Mouse (Mus musculus): ENCODE measurements around the gene Mael.

The Mael gene

DNA sequence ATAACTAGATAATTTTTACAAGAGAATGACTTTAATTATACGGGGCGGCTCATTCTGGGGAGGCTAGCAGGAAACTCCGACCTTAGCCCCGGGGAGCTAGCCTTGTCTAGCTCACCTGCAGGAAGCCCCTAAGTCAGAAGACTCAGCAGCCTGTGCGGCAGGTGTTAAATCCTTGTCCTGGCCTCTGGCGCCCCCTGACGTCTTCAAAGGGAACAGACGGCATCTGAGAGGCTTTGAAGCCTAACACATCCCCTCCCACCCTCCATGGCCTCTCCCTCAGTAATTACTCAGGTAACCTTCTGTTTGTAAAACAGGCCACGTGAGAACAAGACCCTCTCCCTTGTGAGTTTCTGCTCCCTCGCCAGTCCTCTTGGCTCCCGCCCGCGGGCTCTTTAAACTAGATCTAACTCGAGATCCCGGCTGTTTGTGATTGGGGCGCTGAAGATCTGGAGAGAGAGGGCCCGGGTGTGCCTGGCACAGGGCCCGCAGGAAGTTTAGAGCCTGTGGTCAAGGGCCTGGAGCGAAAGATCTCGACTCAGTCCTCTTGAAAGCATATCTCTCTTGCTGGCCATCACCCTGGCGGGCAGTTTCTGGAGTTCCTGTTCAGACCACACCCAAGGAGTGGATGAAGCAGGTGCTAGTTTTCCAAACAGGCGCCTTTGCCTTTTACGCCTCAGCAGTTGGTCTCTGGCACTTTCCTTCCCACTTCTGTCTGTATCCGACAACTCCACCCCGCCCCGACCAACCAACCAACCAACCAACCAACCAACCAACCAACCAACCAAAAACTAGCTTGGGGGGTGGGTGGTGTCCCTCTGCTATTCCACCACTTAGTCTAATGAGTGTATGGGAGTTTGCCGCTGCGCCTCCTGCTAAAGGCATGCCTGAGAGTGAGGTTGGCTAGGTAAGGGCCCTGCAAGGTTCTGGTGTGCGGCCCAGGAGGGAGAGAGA is 84.1 kb downstream of the Mael start:
- peak; percentile 86 for DNase-seq (ENCODE audit: low read depth, low spot score)

DNA sequence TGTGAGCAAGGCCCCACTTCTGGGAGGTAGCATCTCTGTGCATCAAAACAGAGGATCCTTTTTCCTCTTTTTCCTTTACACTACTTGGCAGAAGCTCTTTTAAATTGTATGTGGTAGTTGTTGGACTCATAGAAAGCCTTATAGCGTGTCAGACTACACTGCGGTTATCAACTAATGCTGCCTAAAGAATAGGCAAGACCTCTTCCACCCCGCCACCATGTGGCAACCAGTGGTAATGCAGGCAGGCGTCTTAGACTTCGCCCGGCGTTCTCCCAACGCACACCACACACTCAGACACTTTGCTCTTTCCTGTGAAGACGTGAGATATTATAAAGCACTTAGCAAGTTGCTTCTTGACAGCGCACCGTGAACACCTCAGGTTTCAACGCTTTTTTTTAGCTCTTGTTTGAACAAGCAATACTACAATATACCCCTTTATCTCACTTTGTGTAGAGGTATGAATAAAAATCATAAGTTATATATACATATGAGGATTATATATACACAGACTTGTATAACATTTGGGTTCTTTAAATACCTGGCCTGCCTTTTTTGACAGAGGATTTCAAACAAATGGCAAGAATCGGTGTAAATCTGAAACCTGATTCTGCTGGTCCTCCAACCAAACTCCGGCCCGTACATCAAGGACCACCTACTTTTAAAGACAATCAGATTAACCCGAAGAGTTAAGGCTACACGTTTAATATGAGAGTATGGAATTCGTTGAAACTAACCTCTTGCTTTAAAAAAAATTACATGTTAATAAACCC is 85.0 kb downstream of the Mael start:
- peak; percentile 89 for DNase-seq (ENCODE audit: low read depth, low spot score)

DNA sequence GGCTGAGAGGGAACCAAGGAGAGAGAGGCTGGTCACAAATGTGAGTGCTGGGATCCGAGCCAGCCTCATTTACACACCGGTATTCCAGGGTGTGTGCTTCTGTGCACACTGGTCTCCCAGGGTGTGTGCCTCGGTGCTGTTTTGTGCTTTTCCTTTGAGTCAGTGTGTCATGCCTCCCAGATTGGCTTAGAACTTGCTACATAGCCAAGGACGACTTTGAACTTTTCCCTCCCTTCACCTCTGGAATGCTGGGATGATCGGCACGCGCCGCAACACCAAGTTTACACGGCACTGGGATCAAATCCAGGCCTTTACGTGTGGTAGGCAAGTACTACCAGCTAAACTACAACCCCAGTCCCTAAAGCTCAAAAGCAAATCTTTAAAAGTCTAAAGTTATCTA is 86.5 kb downstream of the Mael start:
- no peak for DNase-seq (ENCODE audit: low read depth, low spot score)

GRCm38 (mm10) chr1:166151341-166151740 is 87.2 kb downstream of the Mael start:
- DNase-seq (ENCODE audit: low read depth, low spot score) = peak; percentile 36

All from brain, adult 2 months (tissue).